Mouse (Mus musculus): ENCODE data around the gene Ptpn23. TPM values are rescaled to one million over a fixed set of nuclear protein-coding genes. Genes with fewer than 3 reads are reported as not detected.

Ptpn23 gene
- polyA plus RNA-seq, 1 experiment from 2014 or later = 18.7 TPM

DNA sequence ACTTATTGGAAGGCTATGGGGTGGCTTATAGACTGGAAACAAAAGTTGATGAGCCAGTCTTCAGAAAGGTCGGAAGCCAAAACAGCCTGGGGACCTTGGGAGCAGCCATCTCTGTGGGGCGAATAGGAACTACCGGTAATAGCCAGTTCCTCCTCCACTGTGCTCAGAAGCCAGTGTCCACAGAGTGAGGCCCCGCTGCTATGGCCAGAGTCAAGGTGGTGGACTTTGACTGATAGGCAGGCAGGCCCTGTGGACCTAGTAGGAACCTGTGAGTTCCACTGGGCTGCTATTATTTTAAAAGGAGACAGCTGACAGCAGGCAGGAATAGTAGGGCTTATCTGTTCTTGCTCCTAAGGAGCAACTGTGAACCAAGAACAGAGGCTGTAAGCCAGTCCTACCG is 57.4 kb downstream of the Ptpn23 start:
- Histone ChIP-seq H3K36me3 (ENCODE audit: control insufficient read depth, insufficient read depth, low read length) (no peaks in the 10 kb centered on the region), H3K4me2 (ENCODE audit: low read length) (no peak overlapping the region), H3K27ac (ENCODE audit: low read depth) (no peak overlapping the region), H3K27me3 (replicated peaks; ENCODE audit: control insufficient read depth, insufficient read depth, low read length) (no peaks in the 10 kb centered on the region), H3K9ac (ENCODE audit: low read length) (no peak overlapping the region), H3K4me1 (replicated peaks; ENCODE audit: control insufficient read depth, insufficient read depth, low read length) (no peaks in the 10 kb centered on the region), H3K9me3 (ENCODE audit: control insufficient read depth, low read length) (no peaks in the 10 kb centered on the region), H3K4me3 (ENCODE audit: low read depth, low read length) (no peak overlapping the region)
- WGBS = 83% methylated on average over 5 of the region's 5 CpGs
- no peak for DNase-seq (ENCODE audit: low spot score)
- ATAC-seq (replicated peaks; ENCODE audit: low FRiP score, low TSS enrichment, low read depth) = no peak

DNA sequence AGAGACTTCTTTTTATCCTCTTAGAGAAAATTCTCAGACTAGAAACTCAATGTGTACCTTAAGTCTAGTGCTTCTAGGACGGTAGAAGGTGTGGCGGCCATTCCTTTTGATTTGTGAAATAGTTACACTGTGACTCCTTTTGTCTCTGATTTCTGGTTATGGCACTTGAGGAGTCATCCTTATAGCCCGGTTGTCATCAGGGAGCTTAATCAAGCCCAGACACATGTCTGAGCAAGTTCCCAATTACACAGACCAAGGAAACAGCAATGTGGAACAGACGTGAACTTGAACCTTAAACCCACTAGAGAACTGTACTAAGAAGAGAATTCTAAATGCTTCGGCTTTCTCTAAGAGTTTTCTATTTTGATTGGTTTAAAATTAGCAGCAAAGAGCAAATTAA is 57.8 kb downstream of the Ptpn23 start:
- no peaks in the 10 kb centered on the region for H3K36me3 ChIP-seq (ENCODE audit: control insufficient read depth, insufficient read depth, low read length)
- no peak overlapping the region for H3K27ac ChIP-seq (ENCODE audit: low read depth)
- no peaks in the 10 kb centered on the region for H3K27me3 ChIP-seq (replicated peaks; ENCODE audit: control insufficient read depth, insufficient read depth, low read length)
- H3K9ac ChIP-seq (ENCODE audit: low read length) = no peak overlapping the region
- ATAC-seq (replicated peaks; ENCODE audit: low FRiP score, low TSS enrichment, low read depth) (no peak), DNase-seq (ENCODE audit: low spot score) (no peak)
- H3K4me1 ChIP-seq (replicated peaks; ENCODE audit: control insufficient read depth, insufficient read depth, low read length) = no peaks in the 10 kb centered on the region
- no peak overlapping the region for H3K4me2 ChIP-seq (ENCODE audit: low read length)
- 87% methylated on average over 5 of the region's 5 CpGs for WGBS
- H3K9me3 ChIP-seq (ENCODE audit: control insufficient read depth, low read length) = no peaks in the 10 kb centered on the region
- no peak overlapping the region for H3K4me3 ChIP-seq (ENCODE audit: low read depth, low read length)

DNA sequence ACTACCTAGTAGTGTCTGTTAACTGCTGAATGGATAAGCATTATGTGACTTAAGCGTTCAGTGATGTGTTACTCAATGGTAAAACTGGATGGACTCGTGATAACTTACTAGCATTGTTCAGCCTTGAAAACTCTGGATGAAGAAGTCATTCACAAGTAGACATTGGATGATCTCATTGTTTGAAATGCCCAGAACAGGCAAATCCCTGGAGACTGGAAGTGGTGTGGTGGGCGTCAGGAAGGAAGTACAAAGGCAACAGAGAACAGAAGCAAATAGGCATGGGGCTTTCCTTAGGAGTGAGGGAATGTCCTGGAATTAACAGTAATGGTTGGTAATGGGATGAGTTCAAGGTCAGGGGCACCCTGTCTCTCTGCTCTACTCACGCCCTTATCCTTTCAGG is 59.1 kb downstream of the Ptpn23 start:
- DNase-seq (ENCODE audit: low spot score) (no peak), ATAC-seq (replicated peaks; ENCODE audit: low FRiP score, low TSS enrichment, low read depth) (no peak)
- H3K27ac ChIP-seq (ENCODE audit: low read depth) = no peak overlapping the region
- no peak overlapping the region for H3K4me2 ChIP-seq (ENCODE audit: low read length)
- peaks cover under 1% of the 10 kb centered on the region for H3K4me1 ChIP-seq (replicated peaks; ENCODE audit: control insufficient read depth, insufficient read depth, low read length)
- H3K4me3 ChIP-seq (ENCODE audit: low read depth, low read length) = no peak overlapping the region
- H3K9me3 ChIP-seq (ENCODE audit: control insufficient read depth, low read length) = no peaks in the 10 kb centered on the region
- 76% methylated on average over 4 of the region's 4 CpGs for WGBS
- no peak overlapping the region for H3K9ac ChIP-seq (ENCODE audit: low read length)
- no peaks in the 10 kb centered on the region for H3K36me3 ChIP-seq (ENCODE audit: control insufficient read depth, insufficient read depth, low read length)
- H3K27me3 ChIP-seq (replicated peaks; ENCODE audit: control insufficient read depth, insufficient read depth, low read length) = no peaks in the 10 kb centered on the region

DNA sequence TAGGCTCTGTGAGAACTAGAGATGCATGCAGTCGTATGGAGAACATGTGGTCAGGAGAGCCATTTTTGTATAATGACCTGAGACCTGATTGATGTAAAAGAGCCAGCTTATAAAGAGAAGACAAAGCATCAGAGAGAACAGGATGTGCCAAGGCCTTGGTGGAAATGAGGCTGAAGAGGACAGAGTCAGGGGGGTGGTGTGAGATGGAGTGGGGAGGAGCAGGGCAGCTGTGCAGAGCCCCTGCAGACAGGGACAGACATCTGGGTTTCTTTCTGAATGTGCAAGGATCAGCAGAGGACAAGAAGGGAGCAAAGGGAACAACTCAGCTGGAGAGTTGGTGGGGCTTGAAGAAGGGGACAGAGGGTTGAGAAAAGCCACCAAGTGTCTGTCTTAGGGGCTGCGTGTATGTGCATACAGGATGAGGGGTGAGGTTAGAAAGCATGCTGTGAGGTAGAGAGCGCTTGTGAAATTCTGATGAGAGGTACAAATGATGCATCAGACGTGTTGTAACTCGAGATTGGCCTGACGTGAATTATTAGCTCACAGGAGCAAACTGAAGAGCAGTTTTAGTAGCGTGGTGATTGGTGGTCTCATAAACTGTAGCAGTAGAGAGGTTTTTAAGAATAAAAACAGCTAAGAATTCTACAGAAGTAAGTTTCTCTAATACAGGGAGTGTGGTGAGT is 62.8 kb downstream of the Ptpn23 start:
- Histone ChIP-seq H3K27ac (ENCODE audit: low read depth) (no peak overlapping the region), H3K4me1 (replicated peaks; ENCODE audit: control insufficient read depth, insufficient read depth, low read length) (peaks cover 4% of the 10 kb centered on the region), H3K36me3 (ENCODE audit: control insufficient read depth, insufficient read depth, low read length) (no peaks in the 10 kb centered on the region), H3K27me3 (replicated peaks; ENCODE audit: control insufficient read depth, insufficient read depth, low read length) (no peaks in the 10 kb centered on the region), H3K9ac (ENCODE audit: low read length) (no peak overlapping the region), H3K4me2 (ENCODE audit: low read length) (no peak overlapping the region), H3K9me3 (ENCODE audit: control insufficient read depth, low read length) (no peaks in the 10 kb centered on the region), H3K4me3 (ENCODE audit: low read depth, low read length) (no peak overlapping the region)
- WGBS = 53% methylated on average over 7 of the region's 7 CpGs
- ATAC-seq (replicated peaks; ENCODE audit: low FRiP score, low TSS enrichment, low read depth) (no peak), DNase-seq (ENCODE audit: low spot score) (no peak)

DNA sequence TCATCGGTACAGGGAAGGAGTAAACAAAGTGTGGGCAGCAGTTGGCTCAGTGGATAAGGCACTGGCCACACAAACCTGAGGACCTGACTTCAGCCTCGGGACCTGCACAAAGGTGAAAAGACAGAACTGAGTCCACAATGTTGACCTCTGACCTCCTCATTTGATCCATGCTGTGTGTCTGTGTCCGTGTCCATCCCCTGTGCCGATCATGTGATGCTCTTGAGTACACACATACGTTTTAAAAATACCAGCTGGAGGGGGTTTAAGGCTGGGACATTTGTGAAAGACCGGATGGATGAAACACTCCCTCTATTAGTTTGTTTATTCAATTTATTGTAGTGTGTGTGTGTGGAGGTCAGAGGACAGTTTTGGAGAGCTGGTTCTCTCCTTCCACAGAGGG is 64.2 kb downstream of the Ptpn23 start:
- H3K36me3 ChIP-seq (ENCODE audit: control insufficient read depth, insufficient read depth, low read length) = no peaks in the 10 kb centered on the region
- H3K4me1 ChIP-seq (replicated peaks; ENCODE audit: control insufficient read depth, insufficient read depth, low read length) = peaks cover 4% of the 10 kb centered on the region
- H3K27me3 ChIP-seq (replicated peaks; ENCODE audit: control insufficient read depth, insufficient read depth, low read length) = no peaks in the 10 kb centered on the region
- DNase-seq (ENCODE audit: low spot score) = no peak
- WGBS = 23% methylated on average over 6 of the region's 6 CpGs
- no peak overlapping the region for H3K27ac ChIP-seq (ENCODE audit: low read depth)
- H3K9me3 ChIP-seq (ENCODE audit: control insufficient read depth, low read length) = no peaks in the 10 kb centered on the region
- no peak for ATAC-seq (replicated peaks; ENCODE audit: low FRiP score, low TSS enrichment, low read depth)
- H3K4me2 ChIP-seq (ENCODE audit: low read length) = no peak overlapping the region
- H3K4me3 ChIP-seq (ENCODE audit: low read depth, low read length) = no peak overlapping the region
- no peak overlapping the region for H3K9ac ChIP-seq (ENCODE audit: low read length)

DNA sequence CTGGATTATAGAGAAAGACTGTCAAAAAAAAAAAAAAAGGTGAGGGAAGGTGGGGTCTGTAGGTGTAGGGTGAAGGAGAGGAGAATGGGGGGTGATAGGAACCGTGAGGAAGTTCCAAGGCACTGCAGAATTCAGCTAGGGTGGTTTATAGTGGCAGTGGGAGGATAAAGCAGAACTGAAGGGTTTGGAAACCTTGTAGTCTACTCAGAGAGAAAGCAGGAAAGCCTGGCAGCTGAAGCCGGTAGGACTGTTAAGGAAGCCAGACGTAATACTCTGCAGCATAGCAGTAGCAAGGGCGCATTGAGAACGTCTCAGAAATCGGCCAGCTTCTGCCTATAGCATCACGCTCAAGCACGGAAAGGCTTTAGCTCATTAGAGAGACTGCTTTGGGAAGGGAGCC is 66.0 kb downstream of the Ptpn23 start:
- H3K27ac ChIP-seq (ENCODE audit: low read depth) = no peak overlapping the region
- no peak overlapping the region for H3K4me3 ChIP-seq (ENCODE audit: low read depth, low read length)
- 78% methylated on average over 8 of the region's 8 CpGs for WGBS
- no peaks in the 10 kb centered on the region for H3K36me3 ChIP-seq (ENCODE audit: control insufficient read depth, insufficient read depth, low read length)
- no peak overlapping the region for H3K4me2 ChIP-seq (ENCODE audit: low read length)
- H3K4me1 ChIP-seq (replicated peaks; ENCODE audit: control insufficient read depth, insufficient read depth, low read length) = peaks cover 4% of the 10 kb centered on the region
- ATAC-seq (replicated peaks; ENCODE audit: low FRiP score, low TSS enrichment, low read depth) = no peak
- no peaks in the 10 kb centered on the region for H3K9me3 ChIP-seq (ENCODE audit: control insufficient read depth, low read length)
- DNase-seq (ENCODE audit: low spot score) = no peak
- H3K9ac ChIP-seq (ENCODE audit: low read length) = no peak overlapping the region
- H3K27me3 ChIP-seq (replicated peaks; ENCODE audit: control insufficient read depth, insufficient read depth, low read length) = no peaks in the 10 kb centered on the region

DNA sequence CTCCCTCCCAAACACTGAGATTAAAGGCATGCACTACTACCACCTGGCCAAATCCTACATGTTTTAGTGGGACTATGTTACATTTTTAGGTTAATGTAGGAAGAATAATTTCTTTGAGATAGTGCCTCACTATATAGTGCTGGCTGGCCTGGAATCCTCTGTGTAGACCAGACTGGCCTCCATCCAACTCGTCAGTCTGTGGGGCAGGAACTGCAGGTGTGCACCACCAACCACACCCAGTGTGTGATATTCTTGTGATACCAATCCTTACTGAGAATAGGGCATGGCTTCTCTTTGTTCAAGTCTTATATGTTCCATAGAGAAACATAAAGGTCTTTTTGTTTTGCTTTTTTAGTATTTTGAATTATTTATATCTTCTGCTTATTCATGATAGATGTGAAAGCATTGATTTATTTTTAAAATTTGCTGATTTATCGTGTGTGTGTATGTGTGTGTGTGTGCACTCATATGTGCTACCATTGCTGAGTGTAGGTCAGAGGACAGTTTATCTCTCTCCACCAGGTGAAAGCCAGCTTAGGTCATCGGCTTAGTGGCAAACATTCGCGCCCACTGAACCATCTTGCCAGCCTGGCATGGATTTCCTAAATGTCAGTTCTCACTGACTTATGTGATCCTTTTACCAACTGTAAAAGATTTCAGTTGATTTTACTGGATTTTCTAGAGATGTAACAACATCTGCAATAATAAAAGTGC is 67.8 kb downstream of the Ptpn23 start:
- Histone ChIP-seq H3K4me2 (ENCODE audit: low read length) (no peak overlapping the region), H3K9me3 (ENCODE audit: control insufficient read depth, low read length) (no peaks in the 10 kb centered on the region), H3K4me3 (ENCODE audit: low read depth, low read length) (no peak overlapping the region), H3K9ac (ENCODE audit: low read length) (no peak overlapping the region), H3K27me3 (replicated peaks; ENCODE audit: control insufficient read depth, insufficient read depth, low read length) (no peaks in the 10 kb centered on the region), H3K36me3 (ENCODE audit: control insufficient read depth, insufficient read depth, low read length) (no peaks in the 10 kb centered on the region), H3K4me1 (replicated peaks; ENCODE audit: control insufficient read depth, insufficient read depth, low read length) (peaks cover 4% of the 10 kb centered on the region), H3K27ac (ENCODE audit: low read depth) (no peak overlapping the region)
- DNase-seq (ENCODE audit: low spot score) (no peak), ATAC-seq (replicated peaks; ENCODE audit: low FRiP score, low TSS enrichment, low read depth) (no peak)
- WGBS = 89% methylated on average over 5 of the region's 5 CpGs

All from intestine, embryonic 14.5 days (tissue).